8 mouse cellular contexts compared by ENCODE assay signal in the genomic region with DNA sequence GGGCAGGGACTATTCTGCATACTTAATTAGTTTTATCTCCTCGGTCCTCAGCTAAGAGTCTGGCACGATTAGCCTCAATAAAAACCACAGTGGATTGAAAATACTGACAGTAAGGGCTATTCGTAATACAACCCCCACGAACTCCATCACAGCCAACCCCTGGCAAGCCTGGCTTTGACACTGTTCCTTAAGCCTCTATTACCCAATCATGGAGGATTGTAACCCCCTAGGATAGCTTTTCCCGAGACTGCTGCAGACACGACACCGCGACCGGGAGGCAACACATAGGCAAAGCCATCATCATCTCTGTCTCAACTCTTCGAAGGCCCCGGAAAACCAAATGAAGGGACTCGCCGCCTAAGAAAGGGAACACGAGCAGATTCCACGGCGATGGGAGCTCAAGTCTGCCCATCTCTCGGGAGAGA. TPM values are rescaled to one million over a fixed set of nuclear protein-coding genes. Genes with fewer than 3 reads are reported as not detected.
DNase-seq lines count a peak whose midpoint lies in the region; ATAC-seq lines count a peak whose summit lies in the region.

No protein-coding gene starts in this region.

- H3K4me3 ChIP-seq in lung, embryonic 15.5 days, result peak overlapping the region; percentile 81
- peak overlapping the region; percentile 92 for H3K4me3 ChIP-seq in hindbrain, embryonic 14.5 days (replicated peaks; ENCODE audit: low read length)
- H3K4me3 ChIP-seq in midbrain, embryonic 10.5 days, result peak overlapping the region; percentile 95

- peak overlapping the region; percentile 59 for H3K4me2 ChIP-seq in lung, embryonic 15.5 days
- peak overlapping the region; percentile 61 for H3K4me2 ChIP-seq in hindbrain, embryonic 14.5 days (replicated peaks)

- H3K27me3 ChIP-seq in lung, embryonic 15.5 days, result no peaks in the 10 kb centered on the region
- no peaks in the 10 kb centered on the region for H3K27me3 ChIP-seq in hindbrain, embryonic 14.5 days (ENCODE audit: control insufficient read depth, insufficient read depth, low read length)
- no peaks in the 10 kb centered on the region for H3K27me3 ChIP-seq in midbrain, embryonic 10.5 days (ENCODE audit: low read depth, poor library complexity, severe bottlenecking)

- peaks cover 13% of the 10 kb centered on the region; the same call in 1 of the 2 replicates for H3K4me1 ChIP-seq in lung, embryonic 15.5 days
- peaks cover 21% of the 10 kb centered on the region for H3K4me1 ChIP-seq in hindbrain, embryonic 14.5 days (replicated peaks; ENCODE audit: control insufficient read depth, insufficient read depth, low read length)
- peaks cover 21% of the 10 kb centered on the region for H3K4me1 ChIP-seq in midbrain, embryonic 10.5 days

- 0% methylated on average over 17 of the region's 17 CpGs for WGBS in lung, embryonic 15.5 days
- 0% methylated on average over 17 of the region's 17 CpGs for WGBS in hindbrain, embryonic 14.5 days
- WGBS in midbrain, embryonic 10.5 days, result under 1% methylated on average over 17 of the region's 17 CpGs

- H3K27ac ChIP-seq in lung, embryonic 15.5 days, result peak overlapping the region; percentile 93
- H3K27ac ChIP-seq in hindbrain, embryonic 14.5 days, result peak overlapping the region; percentile 95
- H3K27ac ChIP-seq in midbrain, embryonic 10.5 days (replicated peaks), result peak overlapping the region; percentile 96

- DNase-seq in lung, postnatal 4 days, result no peak
- DNase-seq in c-Kit-positive CD71-positive TER-119-positive erythroid progenitor cells, embryonic 14.5 days (ENCODE audit: low spot score), result peak; percentile 47
- DNase-seq in hindbrain, embryonic 14.5 days (ENCODE audit: low spot score), result peak; percentile 41
- no peak for DNase-seq in midbrain, embryonic 10.5 days (ENCODE audit: low spot score)
- DNase-seq in cerebellum, adult 8-10 months, result no peak
- DNase-seq in gastrocnemius, adult 18-20 months (ENCODE audit: low spot score), result no peak
- no peak for DNase-seq in layer of hippocampus, postnatal 10 days (ENCODE audit: low spot score in 2 of 2)

- H3K9ac ChIP-seq in lung, embryonic 15.5 days, result peak overlapping the region; percentile 88
- peak overlapping the region; percentile 95 for H3K9ac ChIP-seq in hindbrain, embryonic 14.5 days

- ATAC-seq in lung, embryonic 15.5 days (ENCODE audit: borderline replicate concordance, extremely low read depth, low FRiP score, low TSS enrichment), result no peak
- ATAC-seq in hindbrain, embryonic 14.5 days (ENCODE audit: low FRiP score), result no peak

- peaks cover 16% of the 10 kb centered on the region; the same call in 1 of the 2 replicates for H3K36me3 ChIP-seq in lung, embryonic 15.5 days
- H3K36me3 ChIP-seq in hindbrain, embryonic 14.5 days (replicated peaks; ENCODE audit: control insufficient read depth, insufficient read depth), result peaks cover 25% of the 10 kb centered on the region
- peaks cover 28% of the 10 kb centered on the region for H3K36me3 ChIP-seq in midbrain, embryonic 10.5 days

- no peaks in the 10 kb centered on the region for H3K9me3 ChIP-seq in lung, embryonic 15.5 days
- H3K9me3 ChIP-seq in hindbrain, embryonic 14.5 days (ENCODE audit: control insufficient read depth, low read length), result no peaks in the 10 kb centered on the region
- no peaks in the 10 kb centered on the region for H3K9me3 ChIP-seq in midbrain, embryonic 10.5 days (replicated peaks)

RNA-seq across cellular contexts. Expression of gene Ddx50, which starts 0.6 kb away (rescaled TPM):
- 119 and 126 TPM in 2 replicates for polyA plus RNA-seq in lung, embryonic 15.5 days (2015; fragmentation: Nextera tagmentation; extraction: Ambion mirVana)
- polyA plus RNA-seq in hindbrain, embryonic 14.5 days (2014; fragmentation: Nextera tagmentation; extraction: Ambion mirVana), result 87.5 and 90.1 TPM in 2 replicates
- polyA plus RNA-seq in midbrain, embryonic 10.5 days (2016; fragmentation: Nextera tagmentation; extraction: Ambion mirVana), result 104 and 111 TPM in 2 replicates
- 10 to 100 TPM; 42.0 to 49.6 TPM for total RNA-seq in gastrocnemius, adult 18-20 months (2021)
- 10 to 100 TPM; 78.5 to 86.4 TPM for total RNA-seq in layer of hippocampus, postnatal 10 days (2021)

RNA-seq across cellular contexts. Expression of gene Ddx21, which starts 48.3 kb away (rescaled TPM):
- polyA plus RNA-seq in lung, embryonic 15.5 days (2015; fragmentation: Nextera tagmentation; extraction: Ambion mirVana), result 18.7 and 19.6 TPM in 2 replicates
- polyA plus RNA-seq in hindbrain, embryonic 14.5 days (2014; fragmentation: Nextera tagmentation; extraction: Ambion mirVana), result 15.9 and 17.8 TPM in 2 replicates
- polyA plus RNA-seq in midbrain, embryonic 10.5 days (2016; fragmentation: Nextera tagmentation; extraction: Ambion mirVana), result 30.0 and 32.8 TPM in 2 replicates
- total RNA-seq in gastrocnemius, adult 18-20 months (2021), result 10 to 100 TPM; 30.0 to 33.8 TPM
- total RNA-seq in layer of hippocampus, postnatal 10 days (2021), result 10 to 100 TPM; 34.9 to 35.0 TPM

Comparison
In these comparisons a context has a peak if more than half of its experiments do, and no peak if none do; other contexts are left out.
1. DNase-seq: peak in c-Kit-positive CD71-positive TER-119-positive erythroid progenitor cells, embryonic 14.5 days (single experiment) and hindbrain, embryonic 14.5 days (single experiment); none in lung, postnatal 4 days (0 of 2), midbrain, embryonic 10.5 days (single experiment), cerebellum, adult 8-10 months (single experiment), gastrocnemius, adult 18-20 months (single experiment) and layer of hippocampus, postnatal 10 days (0 of 2).
2. Peak in every context shown above with its lines, with median percentiles within 50 percentile points of each other: H3K27ac ChIP-seq and H3K4me3 ChIP-seq.